Mouse (Mus musculus) forebrain, embryonic 13.5 days (tissue): ENCODE results near the gene Sh3tc1. TPM values are rescaled to one million over a fixed set of nuclear protein-coding genes. Genes with fewer than 3 reads are reported as not detected.
A peak's percentile ranks its signal among the peaks of the same experiment; 100 is the strongest.

Source experiments
- ATAC-seq: fragments of 200-750 bp; cut with Nextera tagmentation; 2 replicates; pipeline ENCODE4 v1.8.0; 2017
- H3K27ac ChIP-seq: fragments of 300-500 bp; sonication (generic); 2 replicates; pipeline ENCODE4 v1.5.1; 2015; ENCODE audit warnings: inconsistent platforms, mild to moderate bottlenecking, moderate library complexity
- H3K27me3 ChIP-seq: fragments of 300-500 bp; sonication (generic); 2 replicates; pipeline ENCODE4 v1.6.1; 2015; ENCODE audit warnings: mild to moderate bottlenecking, inconsistent platforms
- H3K36me3 ChIP-seq: fragments of 300-500 bp; sonication (generic); 2 replicates; pipeline ENCODE4 v1.6.1; 2015; ENCODE audit warnings: mild to moderate bottlenecking, inconsistent platforms; ENCODE audit not compliant: poor library complexity, severe bottlenecking
- H3K4me1 ChIP-seq: fragments of 300-500 bp; sonication (generic); 2 replicates; pipeline ENCODE4 v1.6.1; 2015; ENCODE audit warnings: inconsistent platforms
- H3K4me2 ChIP-seq: fragments of 300-500 bp; sonication (generic); 2 replicates; pipeline ENCODE4 v1.6.1; 2015; ENCODE audit warnings: inconsistent platforms, mild to moderate bottlenecking, moderate library complexity
- H3K4me3 ChIP-seq: fragments of 300-500 bp; sonication (generic); 2 replicates; pipeline ENCODE4 v1.5.1; 2015; ENCODE audit warnings: mild to moderate bottlenecking, inconsistent platforms
- H3K9ac ChIP-seq: fragments of 300-500 bp; sonication (generic); 2 replicates; pipeline ENCODE4 v1.6.1; 2015; ENCODE audit warnings: mild to moderate bottlenecking, inconsistent platforms
- H3K9me3 ChIP-seq: fragments of 300-500 bp; sonication (generic); replicated peaks from 2 replicates; pipeline ENCODE4 v1.6.1; 2016; ENCODE audit warnings: inconsistent platforms
- WGBS: fragments of 180-500 bp; shearing (Covaris S2); methylation state at CpG from one replicate; pipeline ENCODE4 v1.1.7; 2015; 5-methylcytosine and 5-hydroxymethylcytosine counted together
- polyA plus RNA-seq: library from polyadenylated mRNA; unstranded; fragments of >200 nt; fragmentation: Nextera tagmentation; extraction: Ambion mirVana; gene quantifications from 2 replicates; pipeline ENCODE4 v1.2.1, GENCODE M21; 2015

The Sh3tc1 gene
- polyA plus RNA-seq, 1 experiment from 2014 or later = 2.1 TPM

DNA sequence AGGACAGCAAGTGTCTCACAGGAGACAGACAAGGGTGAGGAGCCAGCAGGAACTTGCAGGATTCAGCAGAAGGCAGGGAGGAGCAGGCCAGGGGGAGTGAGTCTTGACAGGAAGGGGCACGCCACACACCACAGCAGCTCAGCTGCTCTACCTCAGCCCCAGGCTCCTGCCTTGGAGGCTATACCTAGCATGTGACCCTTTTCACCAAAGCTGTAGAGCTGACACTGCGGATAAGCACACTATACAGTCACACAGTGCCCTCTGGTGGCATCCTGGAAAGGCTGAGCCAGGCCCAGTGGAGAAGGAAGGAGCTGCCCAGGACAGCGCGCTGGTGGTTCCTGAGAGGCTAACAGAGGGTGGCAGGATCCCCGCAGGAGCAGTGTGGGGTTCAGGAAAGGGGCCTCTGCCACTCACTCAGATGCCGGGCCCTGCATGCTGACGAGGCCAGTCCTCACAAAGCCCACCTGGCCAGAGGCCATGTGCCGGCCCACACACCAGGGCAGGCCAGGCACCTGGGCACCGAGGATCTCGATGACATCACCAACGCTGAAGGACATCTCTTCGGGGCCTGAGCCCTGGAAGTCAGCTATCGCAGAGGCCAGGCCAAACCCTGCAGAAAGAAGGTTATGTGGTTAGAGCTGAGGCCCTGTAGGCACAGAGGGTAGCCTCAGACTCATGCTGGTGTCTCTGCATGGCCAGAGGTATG lies 26.0 kb downstream of the Sh3tc1 start:
- WGBS = 51% methylated on average over 13 of the region's 13 CpGs
- ATAC-seq = peak; percentile 91
- Histone ChIP-seq H3K36me3 (no peaks in the 10 kb centered on the region), H3K4me1 (0 out of 2 replicates have a peak, but pooled peaks cover 4% of the 10 kb centered on the region), H3K4me2 (no peak overlapping the region), H3K9ac (no peak overlapping the region), H3K27ac (no peak overlapping the region), H3K27me3 (no peaks in the 10 kb centered on the region), H3K4me3 (no peak overlapping the region), H3K9me3 (no peaks in the 10 kb centered on the region)

DNA sequence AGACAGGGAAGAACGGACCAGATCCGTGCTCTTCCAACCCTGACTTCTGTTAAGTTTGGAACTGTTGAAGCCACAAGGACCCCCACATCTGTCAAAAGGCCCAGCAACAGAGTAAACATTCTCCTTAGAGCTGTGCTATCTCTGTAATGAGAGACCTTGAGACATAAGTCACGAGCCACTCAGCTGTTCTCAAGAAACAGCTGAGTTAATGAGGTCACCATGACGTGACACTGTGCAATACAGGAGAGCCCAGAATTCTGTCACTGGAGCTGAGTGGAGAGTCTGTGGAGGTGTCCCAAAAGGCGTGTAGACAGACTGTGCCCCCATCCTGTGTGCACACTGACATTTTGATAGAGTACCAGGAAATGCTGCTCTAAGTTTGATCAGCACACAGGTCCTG lies 27.3 kb downstream of the Sh3tc1 start:
- ATAC-seq = no peak
- H3K4me3 ChIP-seq = no peak overlapping the region
- 0 out of 2 replicates have a peak, but pooled peaks cover 4% of the 10 kb centered on the region for H3K4me1 ChIP-seq
- no peaks in the 10 kb centered on the region for H3K36me3 ChIP-seq
- H3K27ac ChIP-seq = no peak overlapping the region
- no peaks in the 10 kb centered on the region for H3K9me3 ChIP-seq
- H3K9ac ChIP-seq = no peak overlapping the region
- H3K27me3 ChIP-seq = no peaks in the 10 kb centered on the region
- no peak overlapping the region for H3K4me2 ChIP-seq
- 79% methylated on average over 5 of the region's 5 CpGs for WGBS

DNA sequence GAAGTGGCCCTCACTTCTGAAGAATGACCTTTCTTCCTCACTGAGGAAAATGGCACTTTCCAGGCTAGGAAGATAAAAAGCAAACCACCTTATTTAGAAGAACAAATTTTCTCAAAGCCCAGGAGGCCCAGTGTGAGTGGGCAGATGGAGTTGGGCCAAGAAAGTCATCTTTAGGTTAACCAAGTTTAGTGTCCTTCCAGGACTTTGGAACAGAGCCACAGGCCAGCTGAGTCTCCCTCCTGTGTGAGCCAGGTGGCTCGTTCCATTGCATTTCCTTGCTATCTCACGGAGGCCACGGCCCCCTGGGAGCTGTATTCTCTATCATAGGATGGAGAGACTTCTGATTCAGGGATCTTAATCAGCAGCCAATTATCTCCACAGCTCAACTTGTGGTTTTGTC lies 28.9 kb downstream of the Sh3tc1 start:
- H3K4me1 ChIP-seq = 0 out of 2 replicates have a peak, but pooled peaks cover 4% of the 10 kb centered on the region
- no peak overlapping the region for H3K9ac ChIP-seq
- H3K4me2 ChIP-seq = no peak overlapping the region
- 65% methylated on average over 3 of the region's 3 CpGs for WGBS
- ATAC-seq = no peak
- no peaks in the 10 kb centered on the region for H3K27me3 ChIP-seq
- no peak overlapping the region for H3K27ac ChIP-seq
- H3K9me3 ChIP-seq = no peaks in the 10 kb centered on the region
- H3K36me3 ChIP-seq = no peaks in the 10 kb centered on the region
- H3K4me3 ChIP-seq = no peak overlapping the region

DNA sequence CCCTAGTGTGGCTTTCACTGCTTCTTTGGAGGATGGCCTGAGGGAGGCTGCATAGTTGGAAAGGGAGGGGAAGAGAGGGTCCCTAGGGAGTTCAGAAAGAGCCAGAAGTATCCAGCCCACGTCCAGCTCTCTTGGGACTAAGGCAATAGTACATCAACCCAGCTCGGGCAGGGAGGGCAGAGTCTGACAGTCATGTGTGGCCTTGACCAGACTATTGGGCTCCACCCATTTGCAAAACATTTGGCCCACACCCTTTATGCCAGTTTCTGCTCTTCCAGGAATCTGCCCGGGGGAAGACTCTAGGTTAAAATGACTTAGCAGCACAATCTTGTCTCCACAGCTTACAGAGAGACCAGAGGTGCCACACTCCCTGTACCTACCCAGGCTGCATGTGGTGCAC lies 29.3 kb downstream of the Sh3tc1 start:
- Histone ChIP-seq H3K4me1 (0 out of 2 replicates have a peak, but pooled peaks cover 4% of the 10 kb centered on the region), H3K27me3 (no peaks in the 10 kb centered on the region), H3K27ac (no peak overlapping the region), H3K4me2 (no peak overlapping the region), H3K9me3 (no peaks in the 10 kb centered on the region), H3K9ac (no peak overlapping the region), H3K4me3 (no peak overlapping the region), H3K36me3 (no peaks in the 10 kb centered on the region)
- ATAC-seq = no peak
- 80% methylated on average over 3 of the region's 3 CpGs for WGBS

DNA sequence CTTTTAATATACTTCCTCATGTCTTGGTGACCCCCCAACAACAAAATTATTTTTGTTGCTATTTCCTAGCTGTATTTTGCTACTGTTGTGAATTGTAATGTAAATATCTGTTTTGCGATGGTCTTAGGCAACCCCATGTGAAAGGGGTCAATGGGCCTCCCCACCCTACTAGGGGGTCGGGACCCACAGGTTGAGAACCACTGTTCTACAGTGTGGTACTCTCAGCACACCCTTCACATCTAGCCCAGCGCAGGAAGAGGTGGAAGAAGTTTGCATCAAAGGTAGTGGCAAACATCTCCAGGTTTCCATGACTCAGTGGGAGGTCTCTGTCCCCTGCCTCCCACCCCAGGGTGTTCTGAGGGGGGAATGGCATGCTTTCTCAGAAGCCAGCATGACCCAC lies 34.4 kb downstream of the Sh3tc1 start:
- no peaks in the 10 kb centered on the region for H3K27me3 ChIP-seq
- no peaks in the 10 kb centered on the region for H3K9me3 ChIP-seq
- no peak overlapping the region for H3K9ac ChIP-seq
- no peak overlapping the region for H3K27ac ChIP-seq
- no peaks in the 10 kb centered on the region for H3K36me3 ChIP-seq
- 0 out of 2 replicates have a peak, but pooled peaks cover 4% of the 10 kb centered on the region for H3K4me1 ChIP-seq
- H3K4me3 ChIP-seq = no peak overlapping the region
- H3K4me2 ChIP-seq = no peak overlapping the region
- ATAC-seq = no peak
- 92% methylated on average over 3 of the region's 3 CpGs for WGBS

DNA sequence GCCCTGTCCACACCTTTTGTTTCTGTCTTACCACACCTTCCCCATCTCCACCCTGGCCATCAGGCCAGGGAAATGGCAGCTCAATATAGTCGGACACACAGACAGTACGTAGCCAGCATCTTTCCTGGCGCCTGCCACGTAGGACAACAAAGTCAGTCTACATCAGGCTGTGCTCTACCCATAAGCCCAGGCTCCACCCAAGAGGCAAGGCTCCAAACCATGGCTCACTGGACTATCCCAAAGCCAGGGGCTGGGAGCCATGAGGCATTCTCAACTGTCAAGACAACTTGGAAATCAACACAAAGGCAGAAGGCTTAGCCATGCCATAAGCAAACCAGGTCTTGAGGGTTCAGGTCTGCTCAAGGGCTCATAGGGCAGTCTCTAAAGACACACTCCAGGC lies 36.0 kb downstream of the Sh3tc1 start:
- Histone ChIP-seq H3K27ac (no peak overlapping the region), H3K4me2 (no peak overlapping the region), H3K9ac (no peak overlapping the region), H3K27me3 (no peaks in the 10 kb centered on the region), H3K9me3 (no peaks in the 10 kb centered on the region), H3K4me1 (no peaks in the 10 kb centered on the region), H3K4me3 (no peak overlapping the region), H3K36me3 (no peaks in the 10 kb centered on the region)
- 96% methylated on average over 4 of the region's 4 CpGs for WGBS
- no peak for ATAC-seq

DNA sequence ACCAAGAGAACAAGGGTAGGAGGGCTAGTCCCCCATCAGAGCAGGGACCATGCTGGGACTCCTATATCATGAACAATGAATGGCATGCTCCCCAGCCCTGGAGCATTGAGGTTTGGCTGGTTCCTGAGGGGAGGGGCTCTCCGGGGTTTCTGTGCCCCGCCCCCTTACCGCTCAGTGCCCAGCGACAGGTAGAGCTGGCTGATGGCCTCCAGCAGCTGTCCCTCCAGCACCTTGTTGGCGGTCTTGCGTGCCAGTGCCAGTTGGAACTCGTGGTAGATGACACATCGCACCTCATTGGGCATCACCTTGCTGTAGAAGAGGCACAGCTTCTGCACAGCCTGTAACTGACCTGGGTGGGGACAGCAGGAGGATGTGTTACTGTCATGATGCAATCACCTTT lies 36.6 kb downstream of the Sh3tc1 start:
- Histone ChIP-seq H3K4me2 (no peak overlapping the region), H3K27ac (no peak overlapping the region), H3K36me3 (no peaks in the 10 kb centered on the region), H3K9ac (no peak overlapping the region), H3K4me1 (no peaks in the 10 kb centered on the region), H3K27me3 (no peaks in the 10 kb centered on the region), H3K9me3 (no peaks in the 10 kb centered on the region), H3K4me3 (no peak overlapping the region)
- 87% methylated on average over 8 of the region's 8 CpGs for WGBS
- ATAC-seq = no peak

DNA sequence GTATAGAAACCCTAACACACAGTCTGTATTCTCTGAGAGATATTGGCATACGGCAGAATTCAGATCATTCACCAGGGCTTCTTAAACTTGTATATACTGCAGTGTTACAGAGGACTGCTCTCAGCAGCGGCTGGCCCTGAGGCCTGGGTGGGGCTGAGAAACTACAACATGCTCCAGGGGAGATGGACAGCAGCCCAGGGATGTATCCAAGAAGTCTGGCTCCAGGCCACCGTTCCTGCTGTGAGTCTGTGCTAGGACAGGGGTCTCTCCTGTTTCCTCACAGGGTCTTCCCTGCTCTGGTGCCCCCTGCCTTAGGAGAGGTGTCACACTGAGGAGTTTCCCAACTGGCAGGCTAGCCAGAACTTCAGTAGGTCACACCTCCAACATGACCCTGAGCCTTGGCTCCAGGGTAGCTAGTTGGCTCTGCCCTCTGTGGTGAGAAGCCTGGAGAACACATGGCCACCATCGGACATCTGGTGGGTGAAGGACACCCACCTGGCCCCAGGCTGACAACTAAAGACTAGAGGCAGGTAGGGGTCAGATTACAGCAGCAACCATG lies 37.1 kb downstream of the Sh3tc1 start:
- Histone ChIP-seq H3K27me3 (no peaks in the 10 kb centered on the region), H3K27ac (no peak overlapping the region), H3K4me2 (no peak overlapping the region), H3K36me3 (no peaks in the 10 kb centered on the region), H3K4me1 (no peaks in the 10 kb centered on the region), H3K9me3 (no peaks in the 10 kb centered on the region), H3K4me3 (no peak overlapping the region), H3K9ac (no peak overlapping the region)
- ATAC-seq = no peak
- 88% methylated on average over 4 of the region's 4 CpGs for WGBS

DNA sequence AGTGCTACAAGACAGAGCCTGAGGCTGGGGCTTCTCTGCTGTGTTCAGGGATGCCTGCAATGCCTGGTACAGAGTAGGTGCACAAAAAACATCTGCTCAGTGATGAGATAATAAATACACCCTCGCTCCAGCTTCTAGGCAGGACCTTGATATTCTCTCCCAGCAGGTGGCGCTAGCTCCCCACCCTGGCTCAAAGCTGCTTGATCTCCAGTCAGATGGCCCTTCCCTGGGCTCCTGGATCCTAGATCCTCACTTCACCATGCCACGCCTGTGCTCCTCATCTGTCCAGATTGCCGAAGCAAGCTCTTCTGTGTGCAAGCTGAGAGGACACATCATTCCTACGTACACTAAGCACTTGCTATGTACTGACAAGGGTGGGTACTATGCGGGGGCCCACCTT lies 38.7 kb downstream of the Sh3tc1 start:
- H3K9me3 ChIP-seq = no peaks in the 10 kb centered on the region
- H3K9ac ChIP-seq = no peak overlapping the region
- no peaks in the 10 kb centered on the region for H3K27me3 ChIP-seq
- H3K4me3 ChIP-seq = no peak overlapping the region
- H3K36me3 ChIP-seq = no peaks in the 10 kb centered on the region
- ATAC-seq = no peak
- H3K4me2 ChIP-seq = no peak overlapping the region
- 49% methylated on average over 6 of the region's 6 CpGs for WGBS
- no peak overlapping the region for H3K27ac ChIP-seq
- no peaks in the 10 kb centered on the region for H3K4me1 ChIP-seq

DNA sequence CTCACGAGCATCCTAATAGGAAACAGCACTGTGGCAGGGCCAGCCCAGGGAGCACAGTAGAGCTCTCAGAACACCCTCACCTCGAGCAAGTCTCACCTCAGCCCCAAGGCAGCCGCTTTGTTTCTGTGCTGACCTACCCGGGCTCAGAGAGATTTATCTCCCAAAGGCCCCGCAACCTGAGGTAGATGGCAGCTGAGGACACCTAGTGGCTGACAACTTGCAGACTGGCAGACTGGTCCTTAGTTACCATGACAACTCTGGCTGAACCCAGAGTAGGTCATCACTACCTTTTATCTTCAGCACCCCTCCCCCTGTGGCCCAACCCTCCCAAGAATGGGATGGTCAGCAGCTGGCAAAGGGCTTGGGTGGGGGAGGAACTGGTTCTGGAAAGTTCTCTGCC lies 44.0 kb downstream of the Sh3tc1 start:
- Histone ChIP-seq H3K27me3 (no peaks in the 10 kb centered on the region), H3K4me2 (no peak overlapping the region), H3K36me3 (no peaks in the 10 kb centered on the region), H3K27ac (no peak overlapping the region), H3K9ac (no peak overlapping the region), H3K4me3 (no peak overlapping the region), H3K9me3 (no peaks in the 10 kb centered on the region), H3K4me1 (no peaks in the 10 kb centered on the region)
- 19% methylated on average over 5 of the region's 5 CpGs for WGBS
- ATAC-seq = no peak

DNA sequence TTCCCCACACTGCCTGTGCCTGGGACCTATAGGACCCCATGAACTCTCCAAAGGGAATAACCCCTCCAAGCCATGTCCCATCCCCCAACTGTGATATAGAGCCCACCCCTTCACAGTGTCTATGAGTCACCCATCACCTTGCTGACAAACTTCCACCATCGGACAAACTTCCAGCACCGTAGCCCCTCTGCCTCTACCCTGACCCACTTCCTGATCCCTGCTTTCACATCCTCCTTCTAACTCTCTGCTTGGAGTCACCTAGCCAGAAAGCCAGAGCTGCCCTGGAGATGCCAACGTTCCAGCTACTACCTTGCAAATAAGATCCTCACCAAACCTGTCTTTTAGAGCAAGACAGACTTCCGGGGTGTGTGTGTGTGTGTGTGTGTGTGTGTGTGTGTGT lies 46.1 kb downstream of the Sh3tc1 start:
- Histone ChIP-seq H3K4me1 (no peaks in the 10 kb centered on the region), H3K4me2 (no peak overlapping the region), H3K9ac (no peak overlapping the region), H3K27me3 (no peaks in the 10 kb centered on the region), H3K4me3 (no peak overlapping the region), H3K9me3 (no peaks in the 10 kb centered on the region), H3K36me3 (no peaks in the 10 kb centered on the region), H3K27ac (no peak overlapping the region)
- 87% methylated on average over 4 of the region's 4 CpGs for WGBS
- ATAC-seq = no peak

DNA sequence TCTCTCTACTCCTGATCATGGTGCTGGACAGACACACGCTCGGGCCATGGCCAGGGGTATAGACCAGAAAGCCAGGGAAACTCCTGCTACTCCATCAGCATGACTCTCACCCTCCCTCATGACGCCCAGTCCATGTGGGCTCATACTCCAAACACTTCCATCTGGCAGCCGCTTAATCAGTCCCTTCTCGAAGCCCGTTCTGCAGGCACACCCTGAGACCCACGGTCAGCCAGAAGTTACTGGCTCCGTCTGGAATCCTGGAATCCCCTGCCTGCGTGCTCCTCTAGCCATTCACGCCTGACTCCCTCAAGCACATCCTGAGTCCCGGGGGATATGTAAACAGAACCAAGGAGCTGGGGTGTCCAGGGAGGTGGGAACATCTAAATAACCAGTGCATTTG lies 48.5 kb downstream of the Sh3tc1 start:
- no peaks in the 10 kb centered on the region for H3K4me1 ChIP-seq

More for the DNA sequence above, 48.5 kb downstream of the Sh3tc1 start:
- no peak overlapping the region for H3K9ac ChIP-seq
- no peaks in the 10 kb centered on the region for H3K9me3 ChIP-seq
- no peak overlapping the region for H3K27ac ChIP-seq
- 78% methylated on average over 11 of the region's 11 CpGs for WGBS
- no peak overlapping the region for H3K4me3 ChIP-seq
- ATAC-seq = no peak
- H3K36me3 ChIP-seq = no peaks in the 10 kb centered on the region
- no peaks in the 10 kb centered on the region for H3K27me3 ChIP-seq
- H3K4me2 ChIP-seq = no peak overlapping the region
